Mouse (Mus musculus) forebrain, postnatal 0 days (tissue): ENCODE results near the gene Tanc1. TPM values are rescaled to one million over a fixed set of nuclear protein-coding genes. Genes with fewer than 3 reads are reported as not detected.

Source experiments
- ATAC-seq: fragments of 200-750 bp; cut with Nextera tagmentation; 2 replicates; pipeline ENCODE4 v1.8.0; 2017; ENCODE audit warnings: mild to moderate bottlenecking, moderate library complexity
- DNase-seq: peaks from one replicate; pipeline ENCODE4 v3.0.0-alpha.2; 2015
- H3K27ac ChIP-seq: fragments of 300-500 bp; sonication (generic); 2 replicates; pipeline ENCODE4 v1.5.1; 2014; ENCODE audit warnings: low read depth, mild to moderate bottlenecking, antibody characterized with exemption, low read length, moderate library complexity, mixed read lengths
- H3K27me3 ChIP-seq: fragments of 300-500 bp; sonication (generic); 2 replicates; pipeline ENCODE4 v1.6.1; 2014; ENCODE audit warnings: mild to moderate bottlenecking, low read length, mixed read lengths; ENCODE audit not compliant: insufficient read depth
- H3K36me3 ChIP-seq: fragments of 300-500 bp; sonication (generic); 2 replicates; pipeline ENCODE4 v1.6.1; 2014; ENCODE audit warnings: mild to moderate bottlenecking, moderate library complexity; ENCODE audit not compliant: insufficient read depth
- H3K4me1 ChIP-seq: fragments of 300-500 bp; sonication (generic); 2 replicates; pipeline ENCODE4 v1.6.1; 2014; ENCODE audit warnings: antibody characterized with exemption; ENCODE audit not compliant: insufficient read depth
- H3K4me2 ChIP-seq: fragments of 300-500 bp; sonication (generic); 2 replicates; pipeline ENCODE4 v1.6.1; 2014; ENCODE audit warnings: low read depth, mild to moderate bottlenecking, moderate library complexity
- H3K4me3 ChIP-seq: fragments of 300-500 bp; sonication (generic); 2 replicates; pipeline ENCODE4 v1.5.1; 2014; ENCODE audit warnings: low read depth, low read length, mixed read lengths
- H3K9ac ChIP-seq: fragments of 300-500 bp; sonication (generic); 2 replicates; pipeline ENCODE4 v1.6.1; 2014; ENCODE audit warnings: mild to moderate bottlenecking
- H3K9me3 ChIP-seq: fragments of 300-500 bp; sonication (generic); 2 replicates; pipeline ENCODE4 v1.6.1; 2016; ENCODE audit warnings: low read length
- CTCF ChIP-seq: sonication (generic); IDR thresholded peaks from 2 replicates; pipeline ENCODE4 v1.5.1; 2016; ENCODE audit warnings: antibody characterized with exemption, control low read depth, low read depth
- WGBS: fragments of 180-500 bp; shearing (Covaris S2); extraction: QIAGEN DNeasy Blood & Tissue Kit; methylation state at CpG from one replicate; pipeline ENCODE4 v1.1.7; 2014; 5-methylcytosine and 5-hydroxymethylcytosine counted together
- polyA plus RNA-seq: library from polyadenylated mRNA; unstranded; fragments of >200 nt; fragmentation: Nextera tagmentation; extraction: Ambion mirVana; gene quantifications from 2 replicates; pipeline ENCODE4 v1.2.1, GENCODE M21; 2015
- total RNA-seq: library from RNA; depleted of rRNA; stranded (reverse); fragments of >200 nt; gene quantifications from 2 replicates; pipeline ENCODE4 v1.2.3, GENCODE M21; 2014

Gene Tanc1
- total and polyA plus RNA-seq, 2 experiments from 2014 or later: 2.9 to 5.0 TPM

- Histone ChIP-seq H3K4me2 (no peak overlapping the region), H3K36me3 (no peaks in the 10 kb centered on the region), H3K4me3 (no peak overlapping the region), H3K9ac (no peak overlapping the region), H3K9me3 (no peaks in the 10 kb centered on the region), H3K27ac (no peak overlapping the region), H3K27me3 (no peaks in the 10 kb centered on the region), H3K4me1 (no peaks in the 10 kb centered on the region)
- WGBS: 61% methylated on average over 11 of the region's 11 CpGs
- no peak for ATAC-seq
- TF ChIP-seq CTCF: no peak
- no peak for DNase-seq
Observed at GRCm38 (mm10) chr2:59852916-59853315, 241.1 kb downstream of the Tanc1 start.

- Histone ChIP-seq H3K27me3 (no peaks in the 10 kb centered on the region), H3K4me2 (no peak overlapping the region), H3K4me1 (no peaks in the 10 kb centered on the region), H3K27ac (no peak overlapping the region), H3K4me3 (no peak overlapping the region), H3K36me3 (no peaks in the 10 kb centered on the region), H3K9me3 (no peaks in the 10 kb centered on the region), H3K9ac (no peak overlapping the region)
- ATAC-seq (no peak), DNase-seq (no peak)
- TF ChIP-seq CTCF: peak; percentile 9; the same call in 1 of the 2 replicates
- 69% methylated on average over 10 of the region's 10 CpGs for whole genome bisulfite sequencing
Observed at GRCm38 (mm10) chr2:59853543-59853942, 241.7 kb downstream of the Tanc1 start.

- 74% methylated on average over 9 of the region's 9 CpGs for WGBS
- ATAC-seq: no peak
- H3K4me3 ChIP-seq: no peak overlapping the region
- TF ChIP-seq CTCF: no peak
- no peaks in the 10 kb centered on the region; the same call in 1 of the 2 replicates for H3K36me3 ChIP-seq
- no peak overlapping the region for H3K9ac ChIP-seq
- DNase-seq: no peak
- H3K27me3 ChIP-seq: no peaks in the 10 kb centered on the region
- H3K27ac ChIP-seq: no peak overlapping the region
- H3K4me2 ChIP-seq: no peak overlapping the region
- no peaks in the 10 kb centered on the region for H3K4me1 ChIP-seq
- H3K9me3 ChIP-seq: no peaks in the 10 kb centered on the region
Observed at GRCm38 (mm10) chr2:59854363-59854762, 242.5 kb downstream of the Tanc1 start.

DNA sequence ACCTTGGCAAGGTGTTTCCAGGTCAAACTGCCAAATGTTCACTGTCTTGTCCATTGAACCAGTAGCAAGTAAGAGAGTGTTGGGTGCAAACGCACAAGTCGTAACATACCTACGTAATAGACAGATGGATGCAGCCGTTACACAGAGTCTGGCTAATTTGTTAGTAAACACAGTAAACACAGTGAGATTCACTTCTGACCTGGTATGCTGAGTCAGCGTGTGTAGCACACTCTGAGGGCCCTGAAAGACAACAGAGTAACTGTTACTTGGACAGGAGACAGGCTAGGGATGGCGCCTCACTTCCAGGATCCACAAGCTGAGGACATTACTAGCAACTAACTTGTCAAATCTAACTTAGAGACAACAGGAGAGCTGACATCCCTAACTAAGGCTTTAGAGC is 250.8 kb downstream of the Tanc1 start:
- no peak for ATAC-seq
- Histone ChIP-seq H3K27me3 (no peaks in the 10 kb centered on the region), H3K27ac (no peak overlapping the region), H3K36me3 (no peaks in the 10 kb centered on the region; the same call in 1 of the 2 replicates), H3K4me2 (no peak overlapping the region), H3K9ac (no peak overlapping the region), H3K9me3 (no peaks in the 10 kb centered on the region), H3K4me3 (no peak overlapping the region), H3K4me1 (no peaks in the 10 kb centered on the region)
- 95% methylated on average over 6 of the region's 6 CpGs for WGBS
- no peak for DNase-seq
- no peak for TF ChIP-seq CTCF

GRCm38 (mm10) chr2:59870526-59870925 is 258.7 kb downstream of the Tanc1 start:
- DNase-seq (no peak), ATAC-seq (no peak)
- Histone ChIP-seq H3K27ac (no peak overlapping the region), H3K27me3 (no peaks in the 10 kb centered on the region), H3K4me3 (no peak overlapping the region), H3K9ac (no peak overlapping the region), H3K4me2 (no peak overlapping the region), H3K36me3 (no peaks in the 10 kb centered on the region), H3K9me3 (no peaks in the 10 kb centered on the region), H3K4me1 (no peaks in the 10 kb centered on the region)
- WGBS: 88% methylated on average over 6 of the region's 6 CpGs
- TF ChIP-seq CTCF: no peak

- DNase-seq (no peak), ATAC-seq (no peak)
Observed at GRCm38 (mm10) chr2:59876482-59876881, 264.6 kb downstream of the Tanc1 start.

GRCm38 (mm10) chr2:59877335-59877734 is 265.5 kb downstream of the Tanc1 start:
- Histone ChIP-seq H3K27ac (no peak overlapping the region), H3K9me3 (no peaks in the 10 kb centered on the region), H3K4me3 (no peak overlapping the region), H3K9ac (no peak overlapping the region), H3K4me1 (0 out of 2 replicates have a peak, but pooled peaks cover 4% of the 10 kb centered on the region), H3K4me2 (no peak overlapping the region), H3K27me3 (no peaks in the 10 kb centered on the region), H3K36me3 (no peaks in the 10 kb centered on the region)
- ATAC-seq: no peak
- TF ChIP-seq CTCF: no peak
- WGBS: 92% methylated on average over 4 of the region's 4 CpGs
- DNase-seq: no peak

More at GRCm38 (mm10) chr2:59876482-59876881, 264.6 kb downstream of the Tanc1 start:
- Histone ChIP-seq H3K9ac (no peak overlapping the region), H3K27me3 (no peaks in the 10 kb centered on the region), H3K36me3 (no peaks in the 10 kb centered on the region), H3K27ac (no peak overlapping the region), H3K4me1 (0 out of 2 replicates have a peak, but pooled peaks cover under 1% of the 10 kb centered on the region), H3K4me3 (no peak overlapping the region), H3K4me2 (no peak overlapping the region), H3K9me3 (no peaks in the 10 kb centered on the region)
- TF ChIP-seq CTCF: no peak
- WGBS: 90% methylated on average over 15 of the region's 15 CpGs

- DNase-seq (no peak), ATAC-seq (no peak)
- H3K27me3 ChIP-seq: no peaks in the 10 kb centered on the region
- no peak overlapping the region for H3K9ac ChIP-seq
- no peaks in the 10 kb centered on the region for H3K36me3 ChIP-seq
- no peak for TF ChIP-seq CTCF
- H3K4me2 ChIP-seq: no peak overlapping the region
- no peak overlapping the region for H3K27ac ChIP-seq
- 0 out of 2 replicates have a peak, but pooled peaks cover 4% of the 10 kb centered on the region for H3K4me1 ChIP-seq
- 82% methylated on average over 19 of the region's 19 CpGs for WGBS
- no peaks in the 10 kb centered on the region for H3K9me3 ChIP-seq
- H3K4me3 ChIP-seq: no peak overlapping the region
Observed at GRCm38 (mm10) chr2:59878221-59878620, 266.4 kb downstream of the Tanc1 start.
